Mouse (Mus musculus) heart, embryonic 16.5 days (tissue): ENCODE data around the gene Lypd8. TPM values are rescaled to one million over a fixed set of nuclear protein-coding genes. Genes with fewer than 3 reads are reported as not detected.

Source experiments
- ATAC-seq: fragments of 200-750 bp; cut with Nextera tagmentation; replicated peaks from 2 replicates; pipeline ENCODE4 v1.8.0; 2017; ENCODE audit warnings: moderate number of reproducible peaks; ENCODE audit not compliant: insufficient read depth, low FRiP score; ENCODE audit errors: extremely low read depth
- H3K27ac ChIP-seq: fragments of 300-500 bp; sonication (generic); 2 replicates; pipeline ENCODE4 v1.5.1; 2014; ENCODE audit warnings: mild to moderate bottlenecking, low read length, control low read depth, moderate library complexity
- H3K27me3 ChIP-seq: fragments of 300-500 bp; sonication (generic); 2 replicates; pipeline ENCODE4 v1.6.1; 2014; ENCODE audit warnings: low read length, mixed read lengths; ENCODE audit not compliant: control insufficient read depth, insufficient read depth
- H3K36me3 ChIP-seq: fragments of 300-500 bp; sonication (generic); 2 replicates; pipeline ENCODE4 v1.6.1; 2014; ENCODE audit not compliant: control insufficient read depth, insufficient read depth
- H3K4me1 ChIP-seq: fragments of 300-500 bp; sonication (generic); 2 replicates; pipeline ENCODE4 v1.6.1; 2014; ENCODE audit warnings: low read length, mixed read lengths; ENCODE audit not compliant: control insufficient read depth, insufficient read depth
- H3K4me2 ChIP-seq: fragments of 300-500 bp; sonication (generic); 2 replicates; pipeline ENCODE4 v1.6.1; 2014; ENCODE audit warnings: low read depth, mild to moderate bottlenecking, control low read depth, low read length
- H3K4me3 ChIP-seq: fragments of 300-500 bp; sonication (generic); 2 replicates; pipeline ENCODE4 v1.5.1; 2014; ENCODE audit warnings: mild to moderate bottlenecking, control low read depth, low read length
- H3K9ac ChIP-seq: fragments of 300-500 bp; sonication (generic); 2 replicates; pipeline ENCODE4 v1.6.1; 2014; ENCODE audit warnings: low read length, control low read depth
- H3K9me3 ChIP-seq: fragments of 300-500 bp; sonication (generic); replicated peaks from 2 replicates; pipeline ENCODE4 v1.6.1; 2016; ENCODE audit warnings: low read length; ENCODE audit not compliant: control insufficient read depth
- WGBS: fragments of 180-500 bp; shearing (Covaris S2); extraction: QIAGEN DNeasy Blood & Tissue Kit; methylation state at CpG from one replicate; pipeline ENCODE4 v1.1.7; 2014; 5-methylcytosine and 5-hydroxymethylcytosine counted together
- polyA plus RNA-seq: library from polyadenylated mRNA; unstranded; fragments of >200 nt; fragmentation: Nextera tagmentation; extraction: Ambion mirVana; gene quantifications from 2 replicates; pipeline ENCODE4 v1.2.1, GENCODE M21; 2015

The Lypd8 gene
- polyA plus RNA-seq, 1 experiment from 2014 or later, result 1.4 TPM

DNA sequence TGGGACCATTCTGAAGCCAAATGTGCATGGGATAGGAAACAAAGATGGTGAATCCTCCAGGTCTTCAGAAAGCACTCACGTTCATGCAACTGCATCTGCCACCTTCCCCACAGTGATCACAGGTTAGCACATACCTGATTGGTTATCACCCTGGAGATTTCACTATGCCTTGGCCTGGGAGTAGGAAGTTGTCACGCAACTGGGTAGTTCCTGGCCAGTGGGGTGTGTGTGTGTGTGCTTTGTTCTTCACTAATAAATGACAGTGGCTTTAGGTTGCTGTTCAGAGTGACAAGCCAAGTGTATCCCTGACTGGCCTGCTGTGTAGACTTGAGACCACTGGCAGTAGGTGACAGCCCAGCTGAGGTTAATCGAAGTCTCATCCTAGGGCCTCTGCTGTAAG is 53.4 kb downstream of the Lypd8 start, which contains the start of gene Gm12253:
Gene Gm12253 (plus strand): TSS at position 301 of the 400 bp plus-strand sequence.
- Histone ChIP-seq H3K4me3 (no peak within 1 kb of the TSS), H3K4me2 (no peak within 1 kb of the TSS), H3K36me3 (no peaks in the 10 kb centered on the region), H3K27ac (no peak within 1 kb of the TSS), H3K27me3 (no peaks in the 10 kb centered on the region), H3K9me3 (no peaks in the 10 kb centered on the region), H3K4me1 (no peaks in the 10 kb centered on the region), H3K9ac (no peak within 1 kb of the TSS)
- WGBS, result 80% methylated on average over 3 of the region's 3 CpGs
- no peak for ATAC-seq

DNA sequence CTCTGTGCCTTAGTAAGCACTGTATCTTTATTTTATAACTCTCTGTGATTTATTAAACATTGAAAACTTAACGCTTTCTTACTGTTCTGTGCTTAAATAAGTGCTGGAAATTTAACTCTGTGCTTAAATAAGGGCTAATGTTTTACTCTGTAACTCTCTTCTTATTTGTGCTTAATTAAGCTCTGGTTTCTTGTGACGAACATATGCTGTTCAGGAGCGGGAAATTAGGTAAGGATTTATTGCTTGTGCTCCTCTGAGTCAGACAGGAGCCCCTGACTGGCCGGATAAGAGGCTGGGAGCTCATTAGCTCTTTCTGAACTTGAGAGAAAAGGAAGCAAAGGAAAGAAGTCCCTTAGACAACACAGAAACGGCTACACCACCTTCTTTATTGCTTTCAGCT is 59.0 kb downstream of the Lypd8 start:
- ATAC-seq, result no peak
- Histone ChIP-seq H3K4me2 (no peak overlapping the region), H3K4me3 (no peak overlapping the region), H3K36me3 (no peaks in the 10 kb centered on the region), H3K9ac (no peak overlapping the region), H3K27me3 (no peaks in the 10 kb centered on the region), H3K9me3 (no peaks in the 10 kb centered on the region), H3K27ac (no peak overlapping the region), H3K4me1 (no peaks in the 10 kb centered on the region)
- WGBS, result 52% methylated on average over 5 of the region's 5 CpGs

Other genes with a start within 250 kb of the Lypd8 start
- 11.5 and 12.4 TPM in 2 replicates for gene Gemin5, start 210.5 kb upstream of the Lypd8 start, polyA plus RNA-seq
- gene Mrpl22, start 207.4 kb upstream of the Lypd8 start, polyA plus RNA-seq, result 112 TPM in 2 replicates
- gene Igtp, start 179.5 kb upstream of the Lypd8 start, polyA plus RNA-seq, result 8.2 and 12.3 TPM in 2 replicates
- gene Irgm2, start 179.4 kb upstream of the Lypd8 start, polyA plus RNA-seq, result 4.2 and 6.4 TPM in 2 replicates
- 0.08 TPM in 1 of 2 replicates, not detected in the other for gene 4930438A08Rik, start 104.2 kb upstream of the Lypd8 start, polyA plus RNA-seq
- 15.0 and 16.6 TPM in 2 replicates for gene Zfp692, start 72.0 kb upstream of the Lypd8 start, polyA plus RNA-seq
- 38.8 and 40.5 TPM in 2 replicates for gene Zfp672, start 48.7 kb upstream of the Lypd8 start, polyA plus RNA-seq
- gene Sh3bp5l, start 48.3 kb upstream of the Lypd8 start, polyA plus RNA-seq, result 32.0 and 32.5 TPM in 2 replicates
- gene 1810065E05Rik, start 42.1 kb downstream of the Lypd8 start, polyA plus RNA-seq, result not detected in 2 replicates
- not detected in 2 replicates for gene Gm12253, start 53.5 kb downstream of the Lypd8 start, polyA plus RNA-seq
- not detected in 2 replicates for gene Lypd9, start 73.9 kb downstream of the Lypd8 start, polyA plus RNA-seq
- not detected in 2 replicates for gene Olfr30, start 83.2 kb downstream of the Lypd8 start, polyA plus RNA-seq
- gene Olfr332, start 113.5 kb downstream of the Lypd8 start, polyA plus RNA-seq, result not detected in 2 replicates
- gene Olfr331, start 123.5 kb downstream of the Lypd8 start, polyA plus RNA-seq, result not detected in 2 replicates
- gene Olfr330, start 155.8 kb downstream of the Lypd8 start, polyA plus RNA-seq, result not detected in 2 replicates
- not detected in 2 replicates for gene Olfr329-ps, start 167.4 kb downstream of the Lypd8 start, polyA plus RNA-seq
- gene Olfr328, start 176.6 kb downstream of the Lypd8 start, polyA plus RNA-seq, result not detected in 2 replicates
- gene Olfr224, start 191.5 kb downstream of the Lypd8 start, polyA plus RNA-seq, result 0.07 and 0.11 TPM in 2 replicates
- not detected in 2 replicates for gene Olfr325, start 198.7 kb downstream of the Lypd8 start, polyA plus RNA-seq
- gene Olfr324, start 216.1 kb downstream of the Lypd8 start, polyA plus RNA-seq, result not detected in 2 replicates
- not detected in 2 replicates for gene 2210407C18Rik, start 237.0 kb downstream of the Lypd8 start, polyA plus RNA-seq